Mouse (Mus musculus) gastrocnemius, postnatal 10 days (tissue): ENCODE results near the gene Cacna1d. TPM values are rescaled to one million over a fixed set of nuclear protein-coding genes. Genes with fewer than 3 reads are reported as not detected.

ENCODE experiments used
- DNase-seq: peaks from one replicate; pipeline ENCODE4 v3.0.0; 2021; ENCODE audit warnings: mixed read lengths
- total RNA-seq, 2 experiments: library from RNA; stranded (reverse); gene quantifications; 2 replicates each; pipeline ENCODE4 v1.2.3; 2021

Gene Cacna1d
- total RNA-seq, 2 experiments from 2014 or later = 1.2 to 1.4 TPM

GRCm38 (mm10) chr14:30261561-30262251 lies 229.5 kb downstream of the Cacna1d start:
- DNase-seq = no peak

GRCm38 (mm10) chr14:30257626-30258025 lies 233.6 kb downstream of the Cacna1d start:
- no peak for DNase-seq

GRCm38 (mm10) chr14:30256486-30256885 lies 234.8 kb downstream of the Cacna1d start:
- DNase-seq = no peak

GRCm38 (mm10) chr14:30255701-30256400 lies 235.4 kb downstream of the Cacna1d start:
- DNase-seq = no peak

- no peak for DNase-seq
These were observed 236.5 kb downstream of the Cacna1d start for GRCm38 (mm10) chr14:30254776-30255175.

GRCm38 (mm10) chr14:30252824-30253223 lies 238.4 kb downstream of the Cacna1d start:
- no peak for DNase-seq

GRCm38 (mm10) chr14:30251351-30251750 lies 239.9 kb downstream of the Cacna1d start:
- DNase-seq = no peak

GRCm38 (mm10) chr14:30249591-30249990 lies 241.7 kb downstream of the Cacna1d start:
- DNase-seq = no peak

- no peak for DNase-seq
These were observed 242.4 kb downstream of the Cacna1d start for GRCm38 (mm10) chr14:30248811-30249210.

- no peak for DNase-seq
These were observed 243.1 kb downstream of the Cacna1d start for GRCm38 (mm10) chr14:30248121-30248520.

- DNase-seq = no peak
These were observed 243.6 kb downstream of the Cacna1d start for GRCm38 (mm10) chr14:30247606-30248005.

GRCm38 (mm10) chr14:30244776-30245175 lies 246.5 kb downstream of the Cacna1d start:
- DNase-seq = no peak

GRCm38 (mm10) chr14:30242818-30243205 lies 248.4 kb downstream of the Cacna1d start:
- DNase-seq = no peak

- DNase-seq = no peak
These were observed 249.0 kb downstream of the Cacna1d start for GRCm38 (mm10) chr14:30242166-30242817.

GRCm38 (mm10) chr14:30240916-30241515 lies 250.2 kb downstream of the Cacna1d start:
- no peak for DNase-seq

- DNase-seq = no peak
These were observed 252.4 kb downstream of the Cacna1d start for GRCm38 (mm10) chr14:30238807-30239206.

GRCm38 (mm10) chr14:30225161-30225560 lies 266.1 kb downstream of the Cacna1d start:
- DNase-seq = no peak

- no peak for DNase-seq
These were observed 269.2 kb downstream of the Cacna1d start for GRCm38 (mm10) chr14:30222101-30222500.

GRCm38 (mm10) chr14:30219851-30220250 lies 271.4 kb downstream of the Cacna1d start:
- no peak for DNase-seq

- DNase-seq = peak; percentile 76
These were observed 273.1 kb downstream of the Cacna1d start for GRCm38 (mm10) chr14:30218114-30218513.

GRCm38 (mm10) chr14:30217124-30217523 lies 274.1 kb downstream of the Cacna1d start:
- no peak for DNase-seq

- DNase-seq = no peak
These were observed 283.1 kb downstream of the Cacna1d start for GRCm38 (mm10) chr14:30208156-30208555.

- DNase-seq = no peak
These were observed 285.4 kb downstream of the Cacna1d start for GRCm38 (mm10) chr14:30205821-30206220.
